Comparison of ENCODE assay signal across 13 mouse cellular contexts in genomic region chr7:132429324-132429723, GRCm38 (mm10).
A peak's percentile ranks its signal among the peaks of the same experiment; 100 is the strongest.
DNase-seq lines count a peak whose midpoint lies in the region; ATAC-seq and TF ChIP-seq lines count a peak whose summit lies in the region.
"Had no signal": no experiment of that assay in that cellular context is flagged by ENCODE, and none has a peak within 500 bp of the region (broad histone marks: within the 10 kb centered on the region; RNA-seq: fewer than 3 reads in every experiment).

No protein-coding gene starts in this region.

- peaks cover 6% of the 10 kb centered on the region; the same call in 1 of the 2 replicates for H3K9me3 ChIP-seq in midbrain, embryonic 12.5 days
- no peaks in the 10 kb centered on the region for H3K9me3 ChIP-seq in midbrain, embryonic 15.5 days
- no peaks in the 10 kb centered on the region for H3K9me3 ChIP-seq in forebrain, postnatal 0 days (ENCODE audit: low read length)
- H3K9me3 ChIP-seq in neural tube, embryonic 13.5 days = no peaks in the 10 kb centered on the region
- no peaks in the 10 kb centered on the region for H3K9me3 ChIP-seq in intestine, embryonic 16.5 days (ENCODE audit: control insufficient read depth, low read length)

- no peaks in the 10 kb centered on the region for H3K27me3 ChIP-seq in midbrain, embryonic 12.5 days
- H3K27me3 ChIP-seq in midbrain, embryonic 15.5 days (replicated peaks) = no peaks in the 10 kb centered on the region
- no peaks in the 10 kb centered on the region for H3K27me3 ChIP-seq in forebrain, postnatal 0 days (ENCODE audit: insufficient read depth, low read length)
- no peaks in the 10 kb centered on the region for H3K27me3 ChIP-seq in neural tube, embryonic 13.5 days
- H3K27me3 ChIP-seq in intestine, embryonic 16.5 days (replicated peaks; ENCODE audit: control insufficient read depth, insufficient read depth, low read length) = no peaks in the 10 kb centered on the region

- H3K4me1 ChIP-seq in midbrain, embryonic 12.5 days = peaks cover 10% of the 10 kb centered on the region
- peaks cover 6% of the 10 kb centered on the region; the same call in 1 of the 2 replicates for H3K4me1 ChIP-seq in midbrain, embryonic 15.5 days
- no peaks in the 10 kb centered on the region for H3K4me1 ChIP-seq in forebrain, postnatal 0 days (ENCODE audit: insufficient read depth)
- H3K4me1 ChIP-seq in neural tube, embryonic 13.5 days (replicated peaks) = peaks cover 32% of the 10 kb centered on the region
- no peaks in the 10 kb centered on the region for H3K4me1 ChIP-seq in intestine, embryonic 16.5 days (ENCODE audit: control insufficient read depth, insufficient read depth, low read length)

- no peak overlapping the region; the same call in 1 of the 2 replicates for H3K9ac ChIP-seq in midbrain, embryonic 12.5 days (replicated peaks)
- H3K9ac ChIP-seq in midbrain, embryonic 15.5 days = no peak overlapping the region
- H3K9ac ChIP-seq in forebrain, postnatal 0 days = no peak overlapping the region
- H3K9ac ChIP-seq in neural tube, embryonic 13.5 days = no peak overlapping the region
- H3K9ac ChIP-seq in intestine, embryonic 16.5 days (ENCODE audit: low read depth, low read length) = no peak overlapping the region
- H3K9ac ChIP-seq: liver, embryonic 14.5 days had no signal

- WGBS in midbrain, embryonic 12.5 days = 59% methylated on average over 4 of the region's 4 CpGs
- 39% methylated on average over 4 of the region's 4 CpGs for WGBS in midbrain, embryonic 15.5 days
- WGBS in forebrain, postnatal 0 days = 43% methylated on average over 4 of the region's 4 CpGs
- 22% methylated on average over 4 of the region's 4 CpGs for WGBS in neural tube, embryonic 13.5 days
- 64% methylated on average over 4 of the region's 4 CpGs for WGBS in intestine, embryonic 16.5 days

- no peak for TF ChIP-seq CTCF in forebrain, postnatal 0 days (IDR thresholded peaks at IDR 0.05; ENCODE audit: low read depth)

- H3K27ac ChIP-seq in midbrain, embryonic 12.5 days (replicated peaks) = 0 out of 2 replicates have a peak overlapping the region, but pooled peaks have one; percentile 5
- H3K27ac ChIP-seq in midbrain, embryonic 15.5 days = no peak overlapping the region
- no peak overlapping the region for H3K27ac ChIP-seq in forebrain, postnatal 0 days (ENCODE audit: low read depth, low read length)
- H3K27ac ChIP-seq in neural tube, embryonic 13.5 days (replicated peaks) = peak overlapping the region; percentile 46
- H3K27ac ChIP-seq in intestine, embryonic 16.5 days (ENCODE audit: low read length) = no peak overlapping the region
- H3K27ac ChIP-seq: liver, embryonic 14.5 days had no signal

- DNase-seq in layer of hippocampus, adult 11-12 months (ENCODE audit: low spot score) = peak; percentile 46
- DNase-seq in layer of hippocampus, postnatal 36 days = no peak
- DNase-seq in forebrain, postnatal 0 days = peak; percentile 35
- no peak for DNase-seq in heart, adult 18-20 months
- DNase-seq: cerebellum, adult 9-10 months; kidney, postnatal 14 days had no signal

- no peaks in the 10 kb centered on the region for H3K36me3 ChIP-seq in midbrain, embryonic 12.5 days
- H3K36me3 ChIP-seq in midbrain, embryonic 15.5 days (replicated peaks) = no peaks in the 10 kb centered on the region
- H3K36me3 ChIP-seq in forebrain, postnatal 0 days (ENCODE audit: insufficient read depth) = no peaks in the 10 kb centered on the region
- no peaks in the 10 kb centered on the region for H3K36me3 ChIP-seq in neural tube, embryonic 13.5 days
- H3K36me3 ChIP-seq in intestine, embryonic 16.5 days (ENCODE audit: control insufficient read depth, insufficient read depth, low read length) = no peaks in the 10 kb centered on the region

- H3K4me2 ChIP-seq in midbrain, embryonic 12.5 days (replicated peaks) = no peak overlapping the region
- H3K4me2 ChIP-seq in midbrain, embryonic 15.5 days = no peak overlapping the region
- H3K4me2 ChIP-seq in forebrain, postnatal 0 days (ENCODE audit: low read depth) = no peak overlapping the region
- H3K4me2 ChIP-seq in neural tube, embryonic 13.5 days = no peak overlapping the region
- no peak overlapping the region for H3K4me2 ChIP-seq in intestine, embryonic 16.5 days (ENCODE audit: low read depth, low read length)
- H3K4me2 ChIP-seq: heart, embryonic 11.5 days had no signal

- no peak overlapping the region for H3K4me3 ChIP-seq in midbrain, embryonic 12.5 days
- no peak overlapping the region for H3K4me3 ChIP-seq in midbrain, embryonic 15.5 days
- no peak overlapping the region for H3K4me3 ChIP-seq in forebrain, postnatal 0 days (ENCODE audit: low read depth, low read length)
- no peak overlapping the region for H3K4me3 ChIP-seq in neural tube, embryonic 13.5 days
- H3K4me3 ChIP-seq in intestine, embryonic 16.5 days (ENCODE audit: low read length) = no peak overlapping the region

- ATAC-seq in midbrain, embryonic 12.5 days (ENCODE audit: low FRiP score, low read depth) = no peak
- ATAC-seq in midbrain, embryonic 15.5 days (replicated peaks) = no peak
- ATAC-seq in forebrain, postnatal 0 days = peak; percentile 40; the same call in 1 of the 2 replicates
- ATAC-seq in neural tube, embryonic 13.5 days (ENCODE audit: low read depth) = peak; percentile 72; the same call in 1 of the 2 replicates
- ATAC-seq in intestine, embryonic 16.5 days = no peak
- ATAC-seq: CD4-positive, CD25-positive, alpha-beta regulatory T cell, adult 4 months had no signal

Comparison
In these comparisons a context has a peak if more than half of its experiments do, and no peak if none do; other contexts are left out.
1. DNase-seq: peak in layer of hippocampus, adult 11-12 months (single experiment) and forebrain, postnatal 0 days (single experiment); none in layer of hippocampus, postnatal 36 days (0 of 2) and heart, adult 18-20 months (0 of 2).
2. H3K27ac ChIP-seq: peak in midbrain, embryonic 12.5 days (single experiment) and neural tube, embryonic 13.5 days (single experiment); none in midbrain, embryonic 15.5 days (single experiment), forebrain, postnatal 0 days (single experiment) and intestine, embryonic 16.5 days (single experiment).
3. ATAC-seq: peak in forebrain, postnatal 0 days (single experiment) and neural tube, embryonic 13.5 days (single experiment); none in midbrain, embryonic 12.5 days (single experiment), midbrain, embryonic 15.5 days (single experiment) and intestine, embryonic 16.5 days (single experiment).